Mouse (Mus musculus): ENCODE results near the gene Itga5. TPM values are rescaled to one million over a fixed set of nuclear protein-coding genes. Genes with fewer than 3 reads are reported as not detected.

The Itga5 gene
- polyA plus RNA-seq, 1 experiment from 2014 or later: 19.6 TPM

- peak overlapping the region; percentile 59 for H3K9ac ChIP-seq (ENCODE audit: low read depth, low read length)
- H3K4me1 ChIP-seq (ENCODE audit: control insufficient read depth, low read depth, low read length): peaks cover 24% of the 10 kb centered on the region
- peak; percentile 97 for ATAC-seq (ENCODE audit: low read depth)
- H3K36me3 ChIP-seq (ENCODE audit: control insufficient read depth, insufficient read depth): no peaks in the 10 kb centered on the region
- peak overlapping the region; percentile 58 for H3K27ac ChIP-seq (ENCODE audit: low read length)
- no peaks in the 10 kb centered on the region for H3K9me3 ChIP-seq (replicated peaks; ENCODE audit: control insufficient read depth, low read length)
- no peaks in the 10 kb centered on the region for H3K27me3 ChIP-seq (ENCODE audit: control insufficient read depth, insufficient read depth, low read depth, low read length)
- peak overlapping the region; percentile 62 for H3K4me3 ChIP-seq (ENCODE audit: low read depth, low read length)
- WGBS (ENCODE audit: insufficient replicate concordance): 1% methylated on average over 33 of the region's 40 CpGs
- peak overlapping the region; percentile 90 for H3K4me2 ChIP-seq (ENCODE audit: low read depth, low read length)
These were observed 42.9 kb downstream of the Itga5 start for GRCm38 (mm10) chr15:103323455-103324247.

GRCm38 (mm10) chr15:103323070-103323454 lies 43.5 kb downstream of the Itga5 start:
- ATAC-seq (ENCODE audit: low read depth): peak; percentile 41
- peak overlapping the region; percentile 90 for H3K4me2 ChIP-seq (ENCODE audit: low read depth, low read length)
- H3K36me3 ChIP-seq (ENCODE audit: control insufficient read depth, insufficient read depth): no peaks in the 10 kb centered on the region
- peaks cover 24% of the 10 kb centered on the region for H3K4me1 ChIP-seq (ENCODE audit: control insufficient read depth, low read depth, low read length)
- 2% methylated on average over 18 of the region's 26 CpGs for WGBS (ENCODE audit: insufficient replicate concordance)
- no peaks in the 10 kb centered on the region for H3K9me3 ChIP-seq (replicated peaks; ENCODE audit: control insufficient read depth, low read length)
- H3K4me3 ChIP-seq (ENCODE audit: low read depth, low read length): peak overlapping the region; percentile 62
- H3K27ac ChIP-seq (ENCODE audit: low read length): no peak overlapping the region
- H3K27me3 ChIP-seq (ENCODE audit: control insufficient read depth, insufficient read depth, low read depth, low read length): no peaks in the 10 kb centered on the region
- H3K9ac ChIP-seq (ENCODE audit: low read depth, low read length): peak overlapping the region; percentile 59

DNA sequence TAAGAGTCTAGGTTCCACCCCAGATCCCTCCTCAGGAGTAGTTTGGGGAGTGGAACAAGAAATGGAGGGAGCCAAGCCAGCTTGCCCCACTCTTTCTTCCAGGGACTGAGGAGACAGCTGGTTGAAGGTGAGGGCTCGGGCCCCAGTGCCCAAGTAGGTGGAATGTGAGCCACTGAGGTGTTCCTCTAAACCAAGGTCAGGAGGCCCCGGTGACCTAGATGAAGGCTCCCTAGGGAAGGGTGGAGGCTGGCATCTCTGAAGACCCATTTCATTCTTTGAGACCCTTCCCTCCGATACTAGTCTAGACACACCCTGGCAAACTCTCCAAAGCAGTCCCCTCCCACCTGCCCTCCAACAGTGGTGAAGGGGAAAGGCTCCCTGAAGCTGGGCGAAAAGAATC lies 44.2 kb downstream of the Itga5 start:
- ATAC-seq (ENCODE audit: low read depth): no peak
- Histone ChIP-seq H3K4me1 (ENCODE audit: control insufficient read depth, low read depth, low read length) (peaks cover 24% of the 10 kb centered on the region), H3K4me3 (ENCODE audit: low read depth, low read length) (no peak overlapping the region), H3K36me3 (ENCODE audit: control insufficient read depth, insufficient read depth) (no peaks in the 10 kb centered on the region), H3K27me3 (ENCODE audit: control insufficient read depth, insufficient read depth, low read depth, low read length) (no peaks in the 10 kb centered on the region), H3K4me2 (ENCODE audit: low read depth, low read length) (peak overlapping the region; percentile 90), H3K9me3 (replicated peaks; ENCODE audit: control insufficient read depth, low read length) (no peaks in the 10 kb centered on the region), H3K9ac (ENCODE audit: low read depth, low read length) (no peak overlapping the region), H3K27ac (ENCODE audit: low read length) (no peak overlapping the region)
- WGBS (ENCODE audit: insufficient replicate concordance): 57% methylated on average over 4 of the region's 4 CpGs

DNA sequence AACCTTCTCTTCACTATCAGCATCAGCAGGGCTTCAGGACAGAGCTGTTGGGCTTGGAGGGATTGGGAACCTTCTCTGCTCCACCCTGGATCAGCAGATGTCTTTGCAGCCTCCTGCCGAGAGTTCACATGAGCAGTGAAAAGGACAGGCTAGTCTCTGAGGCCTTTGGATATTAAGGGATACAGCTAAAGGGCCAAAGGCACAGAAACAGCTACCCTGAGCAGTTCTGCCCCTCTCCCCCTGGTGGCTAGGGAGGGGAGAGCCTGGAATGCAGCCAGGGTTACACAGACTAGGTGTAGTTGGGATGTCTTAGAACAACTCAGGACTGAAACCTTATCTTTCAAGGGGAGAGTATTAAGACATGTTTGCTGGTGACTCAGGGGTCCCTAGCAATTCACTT lies 45.5 kb downstream of the Itga5 start:
- ATAC-seq (ENCODE audit: low read depth): no peak
- Histone ChIP-seq H3K27ac (ENCODE audit: low read length) (no peak overlapping the region), H3K9ac (ENCODE audit: low read depth, low read length) (no peak overlapping the region), H3K27me3 (ENCODE audit: control insufficient read depth, insufficient read depth, low read depth, low read length) (no peaks in the 10 kb centered on the region), H3K4me1 (ENCODE audit: control insufficient read depth, low read depth, low read length) (peaks cover 24% of the 10 kb centered on the region), H3K4me3 (ENCODE audit: low read depth, low read length) (no peak overlapping the region), H3K36me3 (ENCODE audit: control insufficient read depth, insufficient read depth) (no peaks in the 10 kb centered on the region), H3K4me2 (ENCODE audit: low read depth, low read length) (no peak overlapping the region), H3K9me3 (replicated peaks; ENCODE audit: control insufficient read depth, low read length) (no peaks in the 10 kb centered on the region)
- WGBS (ENCODE audit: insufficient replicate concordance): 60% methylated on average over 1 of the region's 1 CpGs

DNA sequence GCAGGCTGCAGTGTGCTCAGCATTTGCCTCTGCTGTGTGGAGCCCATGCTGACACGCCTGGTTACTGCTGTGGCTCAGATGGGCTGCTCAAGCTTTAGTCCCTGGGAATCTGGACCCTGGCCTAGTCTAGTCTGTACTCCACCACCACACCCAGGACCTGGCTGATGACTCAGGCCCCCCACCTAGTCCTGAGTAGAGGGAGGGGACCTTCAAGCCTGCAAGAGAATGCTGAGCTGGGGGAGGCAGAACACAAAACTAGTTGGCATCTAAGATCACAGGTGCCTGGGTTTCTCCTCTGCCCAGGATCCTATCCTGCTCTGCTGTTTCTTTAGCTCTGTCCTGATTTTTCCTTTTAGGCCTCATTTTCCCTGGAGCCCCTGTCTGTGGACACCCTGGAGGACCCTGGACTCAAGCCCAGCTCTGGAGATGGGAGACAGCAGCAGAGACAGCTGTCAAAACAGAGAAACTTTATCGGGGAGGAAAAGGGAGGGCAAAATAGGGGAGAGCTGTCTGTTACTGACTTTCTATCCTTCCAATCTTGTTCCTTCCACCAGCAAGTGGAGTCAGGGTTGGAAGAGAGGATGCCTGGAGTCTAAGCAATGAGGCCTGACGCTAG lies 48.3 kb downstream of the Itga5 start:
- H3K4me2 ChIP-seq (ENCODE audit: low read depth, low read length): no peak overlapping the region
- no peak for ATAC-seq (ENCODE audit: low read depth)
- no peaks in the 10 kb centered on the region for H3K27me3 ChIP-seq (ENCODE audit: control insufficient read depth, insufficient read depth, low read depth, low read length)
- H3K36me3 ChIP-seq (ENCODE audit: control insufficient read depth, insufficient read depth): no peaks in the 10 kb centered on the region
- 58% methylated on average over 3 of the region's 3 CpGs for WGBS (ENCODE audit: insufficient replicate concordance)
- H3K9me3 ChIP-seq (replicated peaks; ENCODE audit: control insufficient read depth, low read length): no peaks in the 10 kb centered on the region
- peaks cover 22% of the 10 kb centered on the region for H3K4me1 ChIP-seq (ENCODE audit: control insufficient read depth, low read depth, low read length)
- H3K4me3 ChIP-seq (ENCODE audit: low read depth, low read length): no peak overlapping the region
- H3K27ac ChIP-seq (ENCODE audit: low read length): no peak overlapping the region
- no peak overlapping the region for H3K9ac ChIP-seq (ENCODE audit: low read depth, low read length)

GRCm38 (mm10) chr15:103317731-103318130 lies 48.8 kb downstream of the Itga5 start:
- 79% methylated on average over 8 of the region's 8 CpGs for WGBS (ENCODE audit: insufficient replicate concordance)
- H3K36me3 ChIP-seq (ENCODE audit: control insufficient read depth, insufficient read depth): no peaks in the 10 kb centered on the region
- H3K27me3 ChIP-seq (ENCODE audit: control insufficient read depth, insufficient read depth, low read depth, low read length): no peaks in the 10 kb centered on the region
- H3K9me3 ChIP-seq (replicated peaks; ENCODE audit: control insufficient read depth, low read length): no peaks in the 10 kb centered on the region
- no peak overlapping the region for H3K4me3 ChIP-seq (ENCODE audit: low read depth, low read length)
- no peak for ATAC-seq (ENCODE audit: low read depth)
- H3K27ac ChIP-seq (ENCODE audit: low read length): no peak overlapping the region
- H3K4me2 ChIP-seq (ENCODE audit: low read depth, low read length): no peak overlapping the region
- no peak overlapping the region for H3K9ac ChIP-seq (ENCODE audit: low read depth, low read length)
- peaks cover 18% of the 10 kb centered on the region for H3K4me1 ChIP-seq (ENCODE audit: control insufficient read depth, low read depth, low read length)

DNA sequence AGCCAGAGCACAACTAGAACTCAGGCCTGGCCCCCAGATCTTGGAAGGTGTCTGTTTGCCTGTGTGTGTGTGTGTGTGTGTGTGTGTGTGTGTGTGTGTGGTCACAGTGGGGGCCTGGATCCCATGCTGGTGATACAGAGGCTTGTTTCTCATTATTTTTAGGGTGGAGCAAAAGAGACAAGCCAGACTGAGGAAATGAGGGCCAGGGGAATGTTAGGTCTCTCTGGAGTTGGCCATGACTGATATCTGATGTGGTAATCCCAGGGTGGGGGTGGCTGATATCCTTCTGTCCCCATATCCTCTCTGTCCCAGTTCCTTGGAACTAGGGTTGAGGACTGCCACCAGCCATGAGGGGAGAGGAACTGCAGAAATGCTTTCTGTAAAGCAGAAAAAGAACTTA lies 49.4 kb downstream of the Itga5 start:
- H3K9me3 ChIP-seq (replicated peaks; ENCODE audit: control insufficient read depth, low read length): no peaks in the 10 kb centered on the region
- no peak overlapping the region for H3K9ac ChIP-seq (ENCODE audit: low read depth, low read length)
- no peak overlapping the region for H3K27ac ChIP-seq (ENCODE audit: low read length)
- H3K4me1 ChIP-seq (ENCODE audit: control insufficient read depth, low read depth, low read length): peaks cover 13% of the 10 kb centered on the region
- no peak for ATAC-seq (ENCODE audit: low read depth)
- H3K36me3 ChIP-seq (ENCODE audit: control insufficient read depth, insufficient read depth): no peaks in the 10 kb centered on the region
- no peak overlapping the region for H3K4me3 ChIP-seq (ENCODE audit: low read depth, low read length)
- H3K4me2 ChIP-seq (ENCODE audit: low read depth, low read length): no peak overlapping the region
- no peaks in the 10 kb centered on the region for H3K27me3 ChIP-seq (ENCODE audit: control insufficient read depth, insufficient read depth, low read depth, low read length)

- ATAC-seq (ENCODE audit: low read depth): no peak
- H3K27me3 ChIP-seq (ENCODE audit: control insufficient read depth, insufficient read depth, low read depth, low read length): no peaks in the 10 kb centered on the region
- peaks cover 9% of the 10 kb centered on the region for H3K4me1 ChIP-seq (ENCODE audit: control insufficient read depth, low read depth, low read length)
- H3K9me3 ChIP-seq (replicated peaks; ENCODE audit: control insufficient read depth, low read length): no peaks in the 10 kb centered on the region
- no peak overlapping the region for H3K4me2 ChIP-seq (ENCODE audit: low read depth, low read length)
- H3K9ac ChIP-seq (ENCODE audit: low read depth, low read length): no peak overlapping the region
- H3K27ac ChIP-seq (ENCODE audit: low read length): no peak overlapping the region
- no peaks in the 10 kb centered on the region for H3K36me3 ChIP-seq (ENCODE audit: control insufficient read depth, insufficient read depth)
- WGBS (ENCODE audit: insufficient replicate concordance): 63% methylated on average over 10 of the region's 10 CpGs
- H3K4me3 ChIP-seq (ENCODE audit: low read depth, low read length): no peak overlapping the region
These were observed 50.4 kb downstream of the Itga5 start for GRCm38 (mm10) chr15:103315979-103316776.

All from liver, embryonic 16.5 days (tissue).